Comparison of ENCODE assay signal across 8 mouse cellular contexts in genomic region chr1:43098031-43098984, GRCm38 (mm10). TPM values are rescaled to one million over a fixed set of nuclear protein-coding genes. Genes with fewer than 3 reads are reported as not detected.
DNase-seq lines count a peak whose midpoint lies in the region; ATAC-seq and TF ChIP-seq lines count a peak whose summit lies in the region.

TSS of gene Tgfbrap1 (minus strand) at chr1:43098637.
TSS of gene AI597479 (plus strand) at chr1:43098710.

- ATAC-seq in common myeloid progenitor, adult 5-6 weeks (replicated peaks; ENCODE audit: low read depth, poor library complexity, severe bottlenecking), result peak; percentile 96
- ATAC-seq in hindbrain, postnatal 0 days, result peak; percentile 98

- intact Hi-C loops in gastrocnemius, adult 2 months (cut with DNase I), result no loop called here

- no peak for TF ChIP-seq CTCF in gastrocnemius, adult 2 months (IDR thresholded peaks at IDR 0.05)
- no peak for TF ChIP-seq CTCF in hindbrain, postnatal 0 days (IDR thresholded peaks at IDR 0.05; ENCODE audit: low read depth)

- peak within 1 kb of the TSS; percentile 86 for H3K4me2 ChIP-seq in hindbrain, postnatal 0 days (ENCODE audit: low read depth, low read length)

- H3K27me3 ChIP-seq in hindbrain, postnatal 0 days (ENCODE audit: insufficient read depth, low read length), result no peaks in the 10 kb centered on the region
- no peaks in the 10 kb centered on the region for H3K27me3 ChIP-seq in megakaryocyte, embryonic 14.5 days (replicated peaks)

- H3K36me3 ChIP-seq in hindbrain, postnatal 0 days (ENCODE audit: insufficient read depth, low read length), result no peaks in the 10 kb centered on the region
- peaks cover 27% of the 10 kb centered on the region for H3K36me3 ChIP-seq in megakaryocyte, embryonic 14.5 days (replicated peaks; ENCODE audit: low read length)

- H3K27ac ChIP-seq in gastrocnemius, adult 2 months, result peak within 1 kb of the TSS; percentile 95
- H3K27ac ChIP-seq in hindbrain, postnatal 0 days, result peak within 1 kb of the TSS; percentile 99

- H3K9ac ChIP-seq in hindbrain, postnatal 0 days (replicated peaks; ENCODE audit: low read length), result peak within 1 kb of the TSS; percentile 84

- peaks cover 4% of the 10 kb centered on the region; the same call in 1 of the 2 replicates for H3K4me1 ChIP-seq in hindbrain, postnatal 0 days (ENCODE audit: insufficient read depth, low read length)
- H3K4me1 ChIP-seq in megakaryocyte, embryonic 14.5 days, result peaks cover 18% of the 10 kb centered on the region; the same call in 1 of the 2 replicates

- DNase-seq in ZHBTc4 (ENCODE audit: low read depth, low spot score), result peak; percentile 96
- DNase-seq in gastrocnemius, adult 2 months, result peak; percentile 94
- DNase-seq in hindbrain, postnatal 0 days (ENCODE audit: low spot score), result peak; percentile 97
- DNase-seq in left cerebral cortex, adult 8-10 months (ENCODE audit: low spot score in 2 of 2), result peak; percentile 89 to 92
- DNase-seq in right cerebral cortex, postnatal 10 days (ENCODE audit: low spot score in 2 of 2), result peak; percentile 95 to 96
- DNase-seq in urinary bladder, postnatal 25 days (ENCODE audit: low spot score), result peak; percentile 94

- H3K9me3 ChIP-seq in hindbrain, postnatal 0 days (ENCODE audit: low read length), result no peaks in the 10 kb centered on the region
- H3K9me3 ChIP-seq in megakaryocyte, embryonic 14.5 days, result no peaks in the 10 kb centered on the region

- WGBS in hindbrain, postnatal 0 days, result 1% methylated on average over 57 of the region's 57 CpGs

- H3K4me3 ChIP-seq in gastrocnemius, adult 2 months, result peak within 1 kb of the TSS; percentile 83
- peak within 1 kb of the TSS; percentile 62 for H3K4me3 ChIP-seq in hindbrain, postnatal 0 days (ENCODE audit: low read length)
- H3K4me3 ChIP-seq in megakaryocyte, embryonic 14.5 days (replicated peaks), result peak within 1 kb of the TSS; percentile 99

RNA-seq across cellular contexts. Expression of gene Tgfbrap1, which starts in this region (rescaled TPM):
- total RNA-seq in common myeloid progenitor, adult 5-6 weeks (2017), result 10.1 and 12.8 TPM in 2 replicates
- 10 to 100 TPM; 13.0 to 13.1 TPM for total RNA-seq in gastrocnemius, adult 2 months (2021)
- 42.1 and 50.9 TPM in 2 replicates for total RNA-seq in hindbrain, postnatal 0 days (2014; rRNA removed)
- polyA plus RNA-seq in hindbrain, postnatal 0 days (2015; fragmentation: Nextera tagmentation; extraction: Ambion mirVana), result 13.3 and 13.6 TPM in 2 replicates
- total RNA-seq in left cerebral cortex, adult 8-10 months (2022), result 10 to 100 TPM; 38.5 to 44.9 (median 42.7) TPM
- 3.3 and 4.6 TPM in 2 replicates for polyA plus RNA-seq in megakaryocyte, embryonic 14.5 days (2012; ENCODE audit: insufficient read depth, low replicate concordance)

RNA-seq across cellular contexts. Expression of gene AI597479, which starts in this region (rescaled TPM):
- total RNA-seq in common myeloid progenitor, adult 5-6 weeks (2017), result 21.3 and 26.4 TPM in 2 replicates
- 10 to 100 TPM; 14.2 to 20.9 TPM for total RNA-seq in gastrocnemius, adult 2 months (2021)
- total RNA-seq in hindbrain, postnatal 0 days (2014; rRNA removed), result 20.7 and 22.8 TPM in 2 replicates
- 28.8 and 29.5 TPM in 2 replicates for polyA plus RNA-seq in hindbrain, postnatal 0 days (2015; fragmentation: Nextera tagmentation; extraction: Ambion mirVana)
- total RNA-seq in left cerebral cortex, adult 8-10 months (2022), result 10 to 100 TPM; 23.4 to 28.0 (median 25.3) TPM
- polyA plus RNA-seq in megakaryocyte, embryonic 14.5 days (2012; ENCODE audit: insufficient read depth, low replicate concordance), result 1.0 TPM in 1 of 2 replicates, not detected in the other

Comparison
In these comparisons a context has a peak if more than half of its experiments do, and no peak if none do; other contexts are left out.
1. Peak in every context shown above with its lines: DNase-seq, ATAC-seq, H3K4me3 ChIP-seq and H3K27ac ChIP-seq.
2. RNA of gene AI597479 (polyA plus RNA-seq): 28.8 to 29.5 TPM in hindbrain, postnatal 0 days; 1.0 TPM in megakaryocyte, embryonic 14.5 days; every median in the first group is over 10 times any median in the second.